Mouse (Mus musculus): ENCODE measurements at regions not wholly inside any gene's neighbourhood (a gene's known extent, or its start where the extent isn't known, plus 50 kb on each side); places are given as distances from the start of the nearest gene placed in this dataset.

- DNase-seq, result no peak
- Histone ChIP-seq H3K27ac (ENCODE audit: insufficient read depth, low read length) (no peak overlapping the region), H3K27me3 (ENCODE audit: control insufficient read depth, insufficient read depth, low read length) (no peaks in the 10 kb centered on the region), H3K4me3 (replicated peaks; ENCODE audit: insufficient read depth, low read depth, low read length) (no peak overlapping the region), H3K4me1 (ENCODE audit: control insufficient read depth, insufficient read depth, low read length) (no peaks in the 10 kb centered on the region)
- TF ChIP-seq POLR2A (IDR thresholded peaks at IDR 0.05; ENCODE audit: borderline replicate concordance, insufficient read depth, low read length), result no peak
- TF ChIP-seq CTCF (IDR thresholded peaks at IDR 0.05; ENCODE audit: borderline replicate concordance, insufficient read depth, low read depth, low read length), result no peak
- WGBS, result 96% methylated on average over 3 of the region's 3 CpGs
These were observed 408.5 kb downstream of the Fat4 start for GRCm38 (mm10) chr3:39295255-39295654.

DNA sequence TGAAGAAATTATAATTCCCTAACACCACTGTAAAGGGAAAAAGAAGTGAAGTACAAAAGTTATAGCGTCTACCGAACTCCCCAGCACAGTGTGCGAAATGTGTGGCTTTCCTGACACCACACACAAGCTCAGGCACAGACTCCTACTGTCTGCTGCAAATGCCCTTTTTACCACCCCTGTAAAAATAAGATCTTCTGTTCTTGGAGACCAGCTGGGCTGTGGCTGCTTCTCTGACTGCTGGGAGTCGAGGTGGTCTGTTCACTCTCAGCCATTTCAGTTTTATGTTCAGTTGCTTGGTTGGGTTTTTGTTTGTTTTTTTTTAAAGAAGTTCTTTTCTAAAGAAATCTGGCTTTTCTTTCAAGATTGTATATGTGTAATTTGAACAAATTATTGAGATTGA is 409.5 kb downstream of the Fat4 start:
- Histone ChIP-seq H3K4me1 (ENCODE audit: control insufficient read depth, insufficient read depth, low read length) (no peaks in the 10 kb centered on the region), H3K27ac (ENCODE audit: insufficient read depth, low read length) (no peak overlapping the region), H3K27me3 (ENCODE audit: control insufficient read depth, insufficient read depth, low read length) (no peaks in the 10 kb centered on the region), H3K4me3 (replicated peaks; ENCODE audit: insufficient read depth, low read depth, low read length) (no peak overlapping the region)
- WGBS, result 87% methylated on average over 4 of the region's 4 CpGs
- TF ChIP-seq CTCF (IDR thresholded peaks at IDR 0.05; ENCODE audit: borderline replicate concordance, insufficient read depth, low read depth, low read length), result no peak
- no peak for TF ChIP-seq POLR2A (IDR thresholded peaks at IDR 0.05; ENCODE audit: borderline replicate concordance, insufficient read depth, low read length)
- DNase-seq, result no peak

DNA sequence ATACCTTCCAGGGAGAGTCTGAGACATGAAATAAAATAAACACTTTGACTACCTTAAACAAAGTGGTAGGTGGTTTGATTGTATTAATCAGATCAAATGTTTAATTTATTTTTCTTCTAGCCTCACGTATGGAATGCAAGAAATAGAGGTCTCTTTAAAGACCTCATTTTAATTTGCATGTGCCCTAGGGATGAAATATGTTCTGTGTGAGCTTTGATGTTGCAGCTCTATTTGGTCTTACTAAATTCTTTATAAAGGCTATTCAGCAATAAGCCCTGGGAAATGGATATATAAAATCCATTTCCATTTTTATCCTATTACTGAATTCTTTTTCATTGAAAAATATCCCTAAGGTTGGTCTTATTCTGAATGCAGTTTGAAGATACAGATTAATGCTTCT is 422.7 kb downstream of the Fat4 start:
- WGBS, result 89% methylated on average over 1 of the region's 1 CpGs
- DNase-seq, result no peak
- H3K27me3 ChIP-seq (ENCODE audit: control insufficient read depth, insufficient read depth, low read length), result no peaks in the 10 kb centered on the region
- H3K27ac ChIP-seq (ENCODE audit: insufficient read depth, low read length), result no peak overlapping the region
- no peak overlapping the region for H3K4me3 ChIP-seq (replicated peaks; ENCODE audit: insufficient read depth, low read depth, low read length)
- no peak for TF ChIP-seq CTCF (IDR thresholded peaks at IDR 0.05; ENCODE audit: borderline replicate concordance, insufficient read depth, low read depth, low read length)
- no peak for TF ChIP-seq POLR2A (IDR thresholded peaks at IDR 0.05; ENCODE audit: borderline replicate concordance, insufficient read depth, low read length)
- no peaks in the 10 kb centered on the region for H3K4me1 ChIP-seq (ENCODE audit: control insufficient read depth, insufficient read depth, low read length)

DNA sequence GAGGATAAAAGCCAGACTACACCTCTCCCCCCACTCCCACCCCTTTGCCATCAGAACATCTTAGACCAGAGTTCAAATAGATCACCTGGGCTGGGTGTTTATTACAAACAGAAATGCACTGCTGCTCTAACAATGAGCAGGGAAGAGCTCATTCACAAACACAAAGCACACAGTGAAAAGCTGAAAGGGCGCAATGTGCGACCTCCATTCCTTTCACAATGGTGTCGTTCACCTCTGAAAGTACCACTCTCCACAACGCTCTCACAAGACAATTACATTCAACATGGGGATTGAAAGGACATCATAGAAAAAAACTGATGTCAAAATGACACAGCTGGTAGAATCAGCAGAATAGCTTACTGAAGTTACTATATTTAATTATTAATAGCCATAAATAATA is 426.8 kb downstream of the Fat4 start:
- H3K27me3 ChIP-seq (ENCODE audit: control insufficient read depth, insufficient read depth, low read length), result no peaks in the 10 kb centered on the region
- H3K4me3 ChIP-seq (replicated peaks; ENCODE audit: insufficient read depth, low read depth, low read length), result no peak overlapping the region
- WGBS, result 65% methylated on average over 4 of the region's 4 CpGs
- H3K27ac ChIP-seq (ENCODE audit: insufficient read depth, low read length), result no peak overlapping the region
- TF ChIP-seq CTCF (IDR thresholded peaks at IDR 0.05; ENCODE audit: borderline replicate concordance, insufficient read depth, low read depth, low read length) (no peak), POLR2A (IDR thresholded peaks at IDR 0.05; ENCODE audit: borderline replicate concordance, insufficient read depth, low read length) (no peak)
- H3K4me1 ChIP-seq (ENCODE audit: control insufficient read depth, insufficient read depth, low read length), result no peaks in the 10 kb centered on the region
- no peak for DNase-seq

DNA sequence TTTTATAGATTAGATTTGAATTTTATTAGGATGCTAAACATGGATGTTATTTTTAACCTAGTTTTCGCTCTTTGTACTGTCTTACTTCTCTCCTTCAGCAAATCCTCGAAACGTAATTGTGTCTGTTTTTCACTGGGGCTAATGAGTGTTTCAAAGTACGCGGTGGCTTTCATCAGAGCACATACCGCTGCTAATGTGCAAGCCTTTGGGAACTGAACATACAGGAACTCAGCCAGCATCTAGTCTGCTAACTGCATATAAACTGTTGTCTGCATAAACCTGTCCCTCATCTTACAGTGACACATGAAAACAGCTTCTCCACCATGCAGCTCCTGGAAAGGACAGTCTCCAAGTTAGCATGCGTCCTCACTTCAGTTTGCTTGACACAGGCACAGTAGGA is 434.1 kb downstream of the Fat4 start:
- 45% methylated on average over 7 of the region's 7 CpGs for WGBS
- no peak overlapping the region for H3K27ac ChIP-seq (ENCODE audit: insufficient read depth, low read length)

DNA sequence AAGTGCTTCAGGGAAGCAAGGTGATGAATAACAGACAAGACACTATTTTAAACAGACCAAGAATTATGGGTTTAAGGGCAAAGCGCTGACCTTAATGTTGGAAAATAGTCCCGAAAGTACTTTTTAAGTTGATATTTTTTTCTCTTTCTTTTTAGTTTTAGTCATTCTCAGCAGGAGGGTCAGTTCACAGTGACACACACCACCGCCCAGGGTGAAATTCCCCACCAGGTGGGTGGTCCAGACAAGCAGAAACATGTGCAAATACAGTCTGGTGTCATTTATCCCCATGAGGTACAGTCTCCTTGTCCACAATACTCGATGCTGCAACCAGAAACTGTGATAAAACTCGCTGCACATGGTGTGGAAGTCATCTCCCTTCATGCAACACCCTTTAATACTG is 435.5 kb downstream of the Fat4 start:
- no peaks in the 10 kb centered on the region for H3K27me3 ChIP-seq (ENCODE audit: control insufficient read depth, insufficient read depth, low read length)
- TF ChIP-seq CTCF (IDR thresholded peaks at IDR 0.05; ENCODE audit: borderline replicate concordance, insufficient read depth, low read depth, low read length) (no peak), POLR2A (IDR thresholded peaks at IDR 0.05; ENCODE audit: borderline replicate concordance, insufficient read depth, low read length) (no peak)
- no peak overlapping the region for H3K27ac ChIP-seq (ENCODE audit: insufficient read depth, low read length)
- H3K4me3 ChIP-seq (replicated peaks; ENCODE audit: insufficient read depth, low read depth, low read length), result no peak overlapping the region
- DNase-seq, result no peak
- WGBS, result 69% methylated on average over 5 of the region's 5 CpGs
- no peaks in the 10 kb centered on the region for H3K4me1 ChIP-seq (ENCODE audit: control insufficient read depth, insufficient read depth, low read length)

More for the DNA sequence above, 434.1 kb downstream of the Fat4 start:
- no peak for DNase-seq
- Histone ChIP-seq H3K27me3 (ENCODE audit: control insufficient read depth, insufficient read depth, low read length) (no peaks in the 10 kb centered on the region), H3K4me1 (ENCODE audit: control insufficient read depth, insufficient read depth, low read length) (no peaks in the 10 kb centered on the region), H3K4me3 (replicated peaks; ENCODE audit: insufficient read depth, low read depth, low read length) (no peak overlapping the region)
- no peak for TF ChIP-seq POLR2A (IDR thresholded peaks at IDR 0.05; ENCODE audit: borderline replicate concordance, insufficient read depth, low read length)
- no peak for TF ChIP-seq CTCF (IDR thresholded peaks at IDR 0.05; ENCODE audit: borderline replicate concordance, insufficient read depth, low read depth, low read length)

DNA sequence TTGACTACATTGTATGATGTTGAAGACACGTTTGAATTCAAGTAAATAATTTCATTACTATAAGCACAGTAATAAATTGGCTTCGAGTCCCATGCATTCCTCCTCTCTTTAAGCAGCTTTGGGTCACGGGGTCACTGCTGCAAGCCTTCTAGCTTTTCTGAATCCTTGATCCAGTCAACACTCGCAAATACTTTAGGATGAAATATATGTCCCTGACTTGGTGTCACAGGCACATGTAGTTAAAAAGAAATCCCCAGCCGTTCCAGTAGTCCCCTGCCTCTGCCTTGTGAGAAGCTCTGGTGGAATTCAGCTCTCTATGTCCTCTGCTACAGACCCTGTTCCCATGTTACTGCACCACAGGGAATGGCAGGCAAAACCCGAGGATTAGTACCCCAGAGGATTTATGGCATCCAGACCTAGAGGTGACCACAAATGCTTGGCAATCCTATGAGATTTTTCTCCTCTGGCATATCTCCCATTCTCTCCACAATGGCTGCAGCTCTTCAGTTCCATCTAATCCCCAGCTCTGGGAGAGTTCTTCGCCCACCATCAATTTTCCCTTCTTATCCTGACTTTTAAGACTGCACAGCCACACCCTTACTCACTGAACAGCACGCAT is 449.0 kb downstream of the Fat4 start:
- no peak overlapping the region for H3K4me3 ChIP-seq (replicated peaks; ENCODE audit: insufficient read depth, low read depth, low read length)
- H3K4me1 ChIP-seq (ENCODE audit: control insufficient read depth, insufficient read depth, low read length), result no peaks in the 10 kb centered on the region
- no peak overlapping the region for H3K27ac ChIP-seq (ENCODE audit: insufficient read depth, low read length)
- DNase-seq, result no peak
- TF ChIP-seq POLR2A (IDR thresholded peaks at IDR 0.05; ENCODE audit: borderline replicate concordance, insufficient read depth, low read length) (no peak), CTCF (IDR thresholded peaks at IDR 0.05; ENCODE audit: borderline replicate concordance, insufficient read depth, low read depth, low read length) (no peak)
- no peaks in the 10 kb centered on the region for H3K27me3 ChIP-seq (ENCODE audit: control insufficient read depth, insufficient read depth, low read length)
- WGBS, result 67% methylated on average over 8 of the region's 8 CpGs

GRCm38 (mm10) chr3:39341161-39341687 is 454.5 kb downstream of the Fat4 start:
- no peak overlapping the region for H3K4me3 ChIP-seq (replicated peaks; ENCODE audit: insufficient read depth, low read depth, low read length)
- no peaks in the 10 kb centered on the region for H3K4me1 ChIP-seq (ENCODE audit: control insufficient read depth, insufficient read depth, low read length)
- H3K27me3 ChIP-seq (ENCODE audit: control insufficient read depth, insufficient read depth, low read length), result no peaks in the 10 kb centered on the region
- DNase-seq, result no peak
- no peak for TF ChIP-seq CTCF (IDR thresholded peaks at IDR 0.05; ENCODE audit: borderline replicate concordance, insufficient read depth, low read depth, low read length)
- TF ChIP-seq POLR2A (IDR thresholded peaks at IDR 0.05; ENCODE audit: borderline replicate concordance, insufficient read depth, low read length), result no peak
- H3K27ac ChIP-seq (ENCODE audit: insufficient read depth, low read length), result no peak overlapping the region
- 47% methylated on average over 3 of the region's 3 CpGs for WGBS
